Mouse (Mus musculus): ENCODE measurements around the gene Pgpep1l. TPM values are rescaled to one million over a fixed set of nuclear protein-coding genes. Genes with fewer than 3 reads are reported as not detected.
"Not testable (repeated sequence)": the region's sequence is repeated elsewhere in the genome, so short reads cannot be mapped to it uniquely, and the experiment has no call there.

Pgpep1l gene
- polyA plus RNA-seq, 1 experiment from 2014 or later, result not detected

DNA sequence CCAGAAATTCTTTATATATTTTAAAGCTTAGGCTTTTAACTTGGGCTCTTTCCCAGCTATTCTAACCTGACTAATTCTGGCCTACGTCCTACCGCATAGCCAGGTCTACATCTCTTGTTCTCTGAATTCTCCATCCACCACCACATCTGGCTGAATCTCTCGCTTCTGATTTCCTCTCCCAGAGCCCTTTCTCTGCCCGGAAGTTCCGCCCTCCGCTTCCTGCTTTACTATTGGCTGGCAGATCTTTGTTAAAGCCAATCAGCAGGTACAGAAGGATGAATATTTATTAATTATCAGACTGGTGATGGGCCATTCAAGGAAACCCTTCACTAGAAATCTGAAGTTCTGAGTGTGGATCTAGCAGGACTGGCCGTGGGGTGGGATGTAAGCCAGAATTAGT lies 37.1 kb upstream of the Pgpep1l start:
- H3K27me3 ChIP-seq (ENCODE audit: control insufficient read depth, insufficient read depth, low read length), result no peaks in the 10 kb centered on the region; the same call in 1 of the 2 replicates
- no peaks in the 10 kb centered on the region for H3K9me3 ChIP-seq (replicated peaks; ENCODE audit: control insufficient read depth, low read length)
- no peaks in the 10 kb centered on the region for H3K4me1 ChIP-seq (ENCODE audit: control insufficient read depth, insufficient read depth, low read length)
- no peak overlapping the region for H3K27ac ChIP-seq (ENCODE audit: low read depth, low read length)
- 76% methylated on average over 7 of the region's 7 CpGs for WGBS (ENCODE audit: insufficient replicate concordance)
- no peak overlapping the region for H3K9ac ChIP-seq (ENCODE audit: low read depth, low read length)
- ATAC-seq (replicated peaks; ENCODE audit: insufficient number of reproducible peaks, low FRiP score, low TSS enrichment), result no peak
- no peak overlapping the region for H3K4me3 ChIP-seq (ENCODE audit: low read depth, low read length)
- no peaks in the 10 kb centered on the region for H3K36me3 ChIP-seq (ENCODE audit: control insufficient read depth, insufficient read depth, low read length)
- no peak overlapping the region for H3K4me2 ChIP-seq

DNA sequence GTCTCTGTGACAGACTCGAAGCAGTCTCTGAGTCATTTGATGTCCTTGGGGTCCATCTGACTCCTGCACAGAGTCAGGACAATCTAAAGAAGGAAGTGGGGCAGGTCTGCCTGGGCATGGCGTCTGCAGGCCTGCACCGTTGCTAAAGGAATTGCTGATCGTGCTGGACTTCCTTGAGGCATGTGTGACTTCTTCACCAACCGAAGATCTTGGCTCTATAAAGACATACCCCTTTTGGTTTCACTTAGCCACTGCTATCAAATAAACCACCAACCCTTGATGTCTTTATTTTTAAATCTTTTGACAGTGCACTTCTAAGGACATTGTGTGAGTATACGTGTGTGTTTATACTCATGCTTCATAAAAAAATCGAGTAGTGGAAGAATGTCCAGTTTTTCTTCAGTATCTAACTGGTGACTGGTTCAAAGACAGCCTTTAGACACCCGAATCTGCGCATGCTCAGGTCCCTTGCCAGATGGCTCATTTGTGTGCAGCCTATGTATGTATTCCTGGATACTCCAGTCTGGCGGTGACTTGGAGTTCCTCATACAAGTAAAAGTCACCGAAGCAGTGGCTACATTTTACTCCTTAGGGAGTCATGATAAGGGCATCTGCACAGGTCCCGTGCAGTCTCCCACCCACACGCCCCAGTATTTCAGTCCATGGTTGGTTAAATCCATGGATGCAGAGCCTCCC lies 34.5 kb upstream of the Pgpep1l start:
- Histone ChIP-seq H3K27ac (ENCODE audit: low read depth, low read length) (no peak overlapping the region), H3K4me1 (ENCODE audit: control insufficient read depth, insufficient read depth, low read length) (no peaks in the 10 kb centered on the region), H3K4me3 (ENCODE audit: low read depth, low read length) (no peak overlapping the region), H3K27me3 (ENCODE audit: control insufficient read depth, insufficient read depth, low read length) (no peaks in the 10 kb centered on the region), H3K9me3 (replicated peaks; ENCODE audit: control insufficient read depth, low read length) (no peaks in the 10 kb centered on the region), H3K4me2 (no peak overlapping the region), H3K36me3 (ENCODE audit: control insufficient read depth, insufficient read depth, low read length) (no peaks in the 10 kb centered on the region), H3K9ac (ENCODE audit: low read depth, low read length) (no peak overlapping the region)
- 77% methylated on average over 13 of the region's 13 CpGs for WGBS (ENCODE audit: insufficient replicate concordance)
- no peak for ATAC-seq (replicated peaks; ENCODE audit: insufficient number of reproducible peaks, low FRiP score, low TSS enrichment)

DNA sequence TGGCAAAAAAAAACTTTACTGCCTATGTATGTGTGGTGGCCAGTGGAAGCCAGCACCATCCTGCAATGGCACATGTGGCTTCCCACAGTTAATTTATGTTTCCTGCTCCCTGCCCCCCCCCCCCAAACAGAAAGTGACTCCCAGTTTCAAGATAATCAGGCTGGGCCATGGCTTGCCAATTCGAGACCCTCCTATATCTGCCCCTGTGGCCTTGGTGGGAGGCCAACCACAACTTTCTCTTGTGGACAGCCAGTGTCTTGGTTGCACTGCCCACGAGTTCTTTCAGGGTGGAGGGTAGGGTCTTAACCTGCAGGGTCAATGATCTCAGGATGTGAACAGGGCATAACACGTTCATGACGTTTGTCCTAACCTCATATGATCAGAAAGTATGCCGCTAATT lies 32.5 kb upstream of the Pgpep1l start:
- WGBS (ENCODE audit: insufficient replicate concordance), result 78% methylated on average over 5 of the region's 5 CpGs
- ATAC-seq (replicated peaks; ENCODE audit: insufficient number of reproducible peaks, low FRiP score, low TSS enrichment), result no peak
- Histone ChIP-seq H3K4me1 (ENCODE audit: control insufficient read depth, insufficient read depth, low read length) (no peaks in the 10 kb centered on the region), H3K9me3 (replicated peaks; ENCODE audit: control insufficient read depth, low read length) (no peaks in the 10 kb centered on the region), H3K36me3 (ENCODE audit: control insufficient read depth, insufficient read depth, low read length) (no peaks in the 10 kb centered on the region), H3K4me3 (ENCODE audit: low read depth, low read length) (no peak overlapping the region), H3K9ac (ENCODE audit: low read depth, low read length) (no peak overlapping the region), H3K27me3 (ENCODE audit: control insufficient read depth, insufficient read depth, low read length) (no peaks in the 10 kb centered on the region), H3K4me2 (no peak overlapping the region), H3K27ac (ENCODE audit: low read depth, low read length) (no peak overlapping the region)

GRCm38 (mm10) chr7:68293997-68294789 lies 30.2 kb upstream of the Pgpep1l start:
- Histone ChIP-seq H3K27ac (ENCODE audit: low read depth, low read length) (peak overlapping the region; percentile 62; the same call in 1 of the 2 replicates), H3K4me2 (no peak overlapping the region), H3K27me3 (ENCODE audit: control insufficient read depth, insufficient read depth, low read length) (no peaks in the 10 kb centered on the region), H3K9ac (ENCODE audit: low read depth, low read length) (no peak overlapping the region), H3K4me1 (ENCODE audit: control insufficient read depth, insufficient read depth, low read length) (no peaks in the 10 kb centered on the region), H3K36me3 (ENCODE audit: control insufficient read depth, insufficient read depth, low read length) (no peaks in the 10 kb centered on the region), H3K4me3 (ENCODE audit: low read depth, low read length) (no peak overlapping the region), H3K9me3 (replicated peaks; ENCODE audit: control insufficient read depth, low read length) (no peaks in the 10 kb centered on the region)
- ATAC-seq (replicated peaks; ENCODE audit: insufficient number of reproducible peaks, low FRiP score, low TSS enrichment), result no peak
- 62% methylated on average over 16 of the region's 16 CpGs for WGBS (ENCODE audit: insufficient replicate concordance)

GRCm38 (mm10) chr7:68291603-68292002 lies 27.6 kb upstream of the Pgpep1l start:
- no peaks in the 10 kb centered on the region for H3K36me3 ChIP-seq (ENCODE audit: control insufficient read depth, insufficient read depth, low read length)
- H3K4me2 ChIP-seq, result no peak overlapping the region
- H3K4me1 ChIP-seq (ENCODE audit: control insufficient read depth, insufficient read depth, low read length), result no peaks in the 10 kb centered on the region
- H3K27ac ChIP-seq (ENCODE audit: low read depth, low read length), result no peak overlapping the region
- ATAC-seq (replicated peaks; ENCODE audit: insufficient number of reproducible peaks, low FRiP score, low TSS enrichment), result no peak
- H3K9me3 ChIP-seq (replicated peaks; ENCODE audit: control insufficient read depth, low read length), result no peaks in the 10 kb centered on the region
- no peak overlapping the region for H3K9ac ChIP-seq (ENCODE audit: low read depth, low read length)
- no peaks in the 10 kb centered on the region for H3K27me3 ChIP-seq (ENCODE audit: control insufficient read depth, insufficient read depth, low read length)
- no peak overlapping the region for H3K4me3 ChIP-seq (ENCODE audit: low read depth, low read length)
- WGBS (ENCODE audit: insufficient replicate concordance), result 64% methylated on average over 1 of the region's 1 CpGs

DNA sequence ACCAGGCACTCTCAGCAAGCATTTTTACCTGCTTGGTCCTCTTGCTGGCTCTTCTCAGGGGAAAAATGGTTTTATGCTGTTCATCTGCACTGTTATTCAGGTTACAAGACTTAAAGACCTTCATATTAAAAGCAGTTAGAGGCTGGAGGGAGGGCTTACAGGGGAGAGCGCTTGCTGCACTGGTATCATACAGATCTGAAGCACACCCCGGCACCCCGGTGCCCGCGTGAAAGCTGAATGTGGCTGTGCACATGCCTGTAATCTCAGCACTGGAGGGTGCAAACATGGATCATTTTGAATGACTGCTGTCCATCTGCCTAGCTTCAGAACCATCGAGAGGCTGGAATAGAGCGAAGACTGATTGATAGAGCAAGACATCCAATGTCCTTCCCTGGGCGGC lies 25.0 kb upstream of the Pgpep1l start:
- no peaks in the 10 kb centered on the region for H3K27me3 ChIP-seq (ENCODE audit: control insufficient read depth, insufficient read depth, low read length)
- no peak overlapping the region for H3K27ac ChIP-seq (ENCODE audit: low read depth, low read length)
- ATAC-seq (replicated peaks; ENCODE audit: insufficient number of reproducible peaks, low FRiP score, low TSS enrichment), result no peak
- H3K4me3 ChIP-seq (ENCODE audit: low read depth, low read length), result no peak overlapping the region
- H3K9ac ChIP-seq (ENCODE audit: low read depth, low read length), result no peak overlapping the region
- H3K9me3 ChIP-seq (replicated peaks; ENCODE audit: control insufficient read depth, low read length), result no peaks in the 10 kb centered on the region
- 89% methylated on average over 8 of the region's 8 CpGs for WGBS (ENCODE audit: insufficient replicate concordance)
- H3K4me1 ChIP-seq (ENCODE audit: control insufficient read depth, insufficient read depth, low read length), result peaks cover 5% of the 10 kb centered on the region; the same call in 1 of the 2 replicates
- no peaks in the 10 kb centered on the region for H3K36me3 ChIP-seq (ENCODE audit: control insufficient read depth, insufficient read depth, low read length)
- H3K4me2 ChIP-seq, result no peak overlapping the region

- not testable (repeated sequence) for ATAC-seq (replicated peaks; ENCODE audit: insufficient number of reproducible peaks, low FRiP score, low TSS enrichment); H3K4me2 ChIP-seq; H3K4me3 ChIP-seq (ENCODE audit: low read depth, low read length); H3K9ac ChIP-seq (ENCODE audit: low read depth, low read length); H3K4me1 ChIP-seq (ENCODE audit: control insufficient read depth, insufficient read depth, low read length); H3K36me3 ChIP-seq (ENCODE audit: control insufficient read depth, insufficient read depth, low read length); H3K9me3 ChIP-seq (replicated peaks; ENCODE audit: control insufficient read depth, low read length); H3K27me3 ChIP-seq (ENCODE audit: control insufficient read depth, insufficient read depth, low read length); H3K27ac ChIP-seq (ENCODE audit: low read depth, low read length)
- WGBS (ENCODE audit: insufficient replicate concordance), result 90% methylated on average over 4 of the region's 4 CpGs
Observed at GRCm38 (mm10) chr7:68288000-68288399, 24.0 kb upstream of the Pgpep1l start.

- H3K27ac ChIP-seq (ENCODE audit: low read depth, low read length), result no peak overlapping the region
- peaks cover 5% of the 10 kb centered on the region; the same call in 1 of the 2 replicates for H3K4me1 ChIP-seq (ENCODE audit: control insufficient read depth, insufficient read depth, low read length)
- no peak overlapping the region for H3K9ac ChIP-seq (ENCODE audit: low read depth, low read length)
- H3K4me2 ChIP-seq, result no peak overlapping the region
- no peaks in the 10 kb centered on the region for H3K36me3 ChIP-seq (ENCODE audit: control insufficient read depth, insufficient read depth, low read length)
- no peak overlapping the region for H3K4me3 ChIP-seq (ENCODE audit: low read depth, low read length)
- WGBS (ENCODE audit: insufficient replicate concordance), result 76% methylated on average over 2 of the region's 2 CpGs
- no peaks in the 10 kb centered on the region for H3K27me3 ChIP-seq (ENCODE audit: control insufficient read depth, insufficient read depth, low read length)
- no peaks in the 10 kb centered on the region for H3K9me3 ChIP-seq (replicated peaks; ENCODE audit: control insufficient read depth, low read length)
- ATAC-seq (replicated peaks; ENCODE audit: insufficient number of reproducible peaks, low FRiP score, low TSS enrichment), result no peak
Observed at GRCm38 (mm10) chr7:68287582-68287981, 23.5 kb upstream of the Pgpep1l start.
